Mouse (Mus musculus) limb, embryonic 13.5 days (tissue): ENCODE measurements around the gene Cacna1c. TPM values are rescaled to one million over a fixed set of nuclear protein-coding genes. Genes with fewer than 3 reads are reported as not detected.

Experiments
- ATAC-seq: fragments of 200-750 bp; cut with Nextera tagmentation; 2 replicates; pipeline ENCODE4 v1.8.0; 2017; ENCODE audit warnings: low read depth, moderate number of reproducible peaks, moderate TSS enrichment; ENCODE audit not compliant: low FRiP score
- H3K27ac ChIP-seq: fragments of 300-500 bp; sonication (generic); 2 replicates; pipeline ENCODE4 v1.5.1; 2015; ENCODE audit warnings: inconsistent platforms, mild to moderate bottlenecking, moderate library complexity
- H3K27me3 ChIP-seq: fragments of 300-500 bp; sonication (generic); 2 replicates; pipeline ENCODE4 v1.6.1; 2015; ENCODE audit warnings: mild to moderate bottlenecking, inconsistent platforms
- H3K36me3 ChIP-seq: fragments of 300-500 bp; sonication (generic); 2 replicates; pipeline ENCODE4 v1.6.1; 2015; ENCODE audit warnings: inconsistent platforms, mild to moderate bottlenecking, moderate library complexity
- H3K4me1 ChIP-seq: fragments of 300-500 bp; sonication (generic); 2 replicates; pipeline ENCODE4 v1.6.1; 2015; ENCODE audit warnings: inconsistent platforms
- H3K4me2 ChIP-seq: fragments of 300-500 bp; sonication (generic); replicated peaks from 2 replicates; pipeline ENCODE4 v1.6.1; 2015; ENCODE audit warnings: inconsistent platforms, mild to moderate bottlenecking, moderate library complexity
- H3K4me3 ChIP-seq: fragments of 300-500 bp; sonication (generic); 2 replicates; pipeline ENCODE4 v1.5.1; 2015; ENCODE audit warnings: moderate library complexity, mild to moderate bottlenecking, inconsistent platforms
- H3K9ac ChIP-seq: fragments of 300-500 bp; sonication (generic); 2 replicates; pipeline ENCODE4 v1.6.1; 2015; ENCODE audit warnings: mild to moderate bottlenecking, inconsistent platforms
- H3K9me3 ChIP-seq: fragments of 300-500 bp; sonication (generic); 2 replicates; pipeline ENCODE4 v1.6.1; 2016; ENCODE audit warnings: inconsistent platforms
- WGBS: fragments of 180-500 bp; shearing (Covaris S2); methylation state at CpG from one replicate; pipeline ENCODE4 v1.1.7; 2015; 5-methylcytosine and 5-hydroxymethylcytosine counted together
- polyA plus RNA-seq: library from polyadenylated mRNA; unstranded; fragments of >200 nt; fragmentation: Nextera tagmentation; extraction: Ambion mirVana; gene quantifications from 2 replicates; pipeline ENCODE4 v1.2.1, GENCODE M21; 2015

The Cacna1c gene
- polyA plus RNA-seq, 1 experiment from 2014 or later, result 9.9 TPM

- Histone ChIP-seq H3K27ac (no peak overlapping the region), H3K9ac (no peak overlapping the region), H3K27me3 (no peaks in the 10 kb centered on the region), H3K4me3 (no peak overlapping the region), H3K4me2 (no peak overlapping the region), H3K4me1 (peaks cover 16% of the 10 kb centered on the region), H3K9me3 (no peaks in the 10 kb centered on the region), H3K36me3 (peaks cover 22% of the 10 kb centered on the region)
- WGBS, result 91% methylated on average over 4 of the region's 4 CpGs
- ATAC-seq, result no peak
These were observed 5.4 kb upstream of the Cacna1c start for GRCm38 (mm10) chr6:119201575-119201974.

- Histone ChIP-seq H3K36me3 (peaks cover 22% of the 10 kb centered on the region), H3K9me3 (no peaks in the 10 kb centered on the region), H3K4me2 (no peak overlapping the region), H3K9ac (no peak overlapping the region), H3K27ac (no peak overlapping the region), H3K27me3 (no peaks in the 10 kb centered on the region), H3K4me1 (peaks cover 16% of the 10 kb centered on the region), H3K4me3 (no peak overlapping the region)
- no peak for ATAC-seq
- 66% methylated on average over 5 of the region's 5 CpGs for WGBS
These were observed 4.1 kb upstream of the Cacna1c start for GRCm38 (mm10) chr6:119200362-119200761.

- Histone ChIP-seq H3K27ac (no peak overlapping the region), H3K4me2 (no peak overlapping the region), H3K4me3 (no peak overlapping the region), H3K4me1 (peaks cover 16% of the 10 kb centered on the region), H3K9ac (no peak overlapping the region), H3K9me3 (no peaks in the 10 kb centered on the region), H3K27me3 (no peaks in the 10 kb centered on the region), H3K36me3 (peaks cover 18% of the 10 kb centered on the region)
- WGBS, result 29% methylated on average over 8 of the region's 8 CpGs
- no peak for ATAC-seq
These were observed 3.2 kb upstream of the Cacna1c start for GRCm38 (mm10) chr6:119199274-119199879.

- peaks cover 14% of the 10 kb centered on the region for H3K36me3 ChIP-seq
These were observed 2.5 kb upstream of the Cacna1c start for GRCm38 (mm10) chr6:119198534-119199273.

GRCm38 (mm10) chr6:119194601-119195000 lies 1.6 kb downstream of the Cacna1c start:
- Histone ChIP-seq H3K27ac (no peak overlapping the region), H3K36me3 (peaks cover 36% of the 10 kb centered on the region), H3K4me3 (no peak overlapping the region), H3K4me2 (no peak overlapping the region), H3K9me3 (no peaks in the 10 kb centered on the region), H3K4me1 (peaks cover 11% of the 10 kb centered on the region), H3K9ac (no peak overlapping the region), H3K27me3 (no peaks in the 10 kb centered on the region)
- ATAC-seq, result no peak
- WGBS, result 64% methylated on average over 7 of the region's 7 CpGs

More at GRCm38 (mm10) chr6:119198534-119199273, 2.5 kb upstream of the Cacna1c start:
- H3K4me3 ChIP-seq, result no peak overlapping the region
- no peak overlapping the region for H3K27ac ChIP-seq
- no peak overlapping the region for H3K4me2 ChIP-seq
- H3K9me3 ChIP-seq, result no peaks in the 10 kb centered on the region
- H3K27me3 ChIP-seq, result no peaks in the 10 kb centered on the region
- WGBS, result 45% methylated on average over 15 of the region's 15 CpGs
- ATAC-seq, result no peak
- peaks cover 16% of the 10 kb centered on the region for H3K4me1 ChIP-seq
- no peak overlapping the region for H3K9ac ChIP-seq

- no peaks in the 10 kb centered on the region for H3K9me3 ChIP-seq
- no peaks in the 10 kb centered on the region for H3K27me3 ChIP-seq
- no peak overlapping the region for H3K4me3 ChIP-seq
- H3K36me3 ChIP-seq, result peaks cover 40% of the 10 kb centered on the region
- ATAC-seq, result no peak
- no peak overlapping the region for H3K9ac ChIP-seq
- no peak overlapping the region for H3K27ac ChIP-seq
- peaks cover 7% of the 10 kb centered on the region; the same call in 1 of the 2 replicates for H3K4me1 ChIP-seq
- 43% methylated on average over 9 of the region's 9 CpGs for WGBS
- H3K4me2 ChIP-seq, result no peak overlapping the region
These were observed 2.1 kb downstream of the Cacna1c start for GRCm38 (mm10) chr6:119194161-119194560.

GRCm38 (mm10) chr6:119193571-119194154 lies 2.6 kb downstream of the Cacna1c start:
- Histone ChIP-seq H3K9me3 (no peaks in the 10 kb centered on the region), H3K36me3 (peaks cover 43% of the 10 kb centered on the region), H3K4me2 (no peak overlapping the region), H3K4me3 (no peak overlapping the region), H3K9ac (no peak overlapping the region), H3K27ac (no peak overlapping the region), H3K4me1 (peaks cover 4% of the 10 kb centered on the region; the same call in 1 of the 2 replicates), H3K27me3 (no peaks in the 10 kb centered on the region)
- no peak for ATAC-seq
- 43% methylated on average over 15 of the region's 15 CpGs for WGBS

GRCm38 (mm10) chr6:119191478-119191877 lies 4.7 kb downstream of the Cacna1c start:
- ATAC-seq, result no peak
- Histone ChIP-seq H3K4me2 (no peak overlapping the region), H3K4me1 (no peaks in the 10 kb centered on the region), H3K36me3 (peaks cover 43% of the 10 kb centered on the region), H3K9ac (no peak overlapping the region), H3K4me3 (no peak overlapping the region), H3K9me3 (no peaks in the 10 kb centered on the region), H3K27ac (no peak overlapping the region), H3K27me3 (no peaks in the 10 kb centered on the region)
- WGBS, result 91% methylated on average over 4 of the region's 4 CpGs

GRCm38 (mm10) chr6:119187631-119188030 lies 8.6 kb downstream of the Cacna1c start:
- 71% methylated on average over 6 of the region's 6 CpGs for WGBS

GRCm38 (mm10) chr6:119186658-119187057 lies 9.6 kb downstream of the Cacna1c start:
- Histone ChIP-seq H3K9ac (no peak overlapping the region), H3K27ac (no peak overlapping the region), H3K4me1 (no peaks in the 10 kb centered on the region), H3K27me3 (no peaks in the 10 kb centered on the region), H3K4me2 (no peak overlapping the region), H3K36me3 (peaks cover 36% of the 10 kb centered on the region), H3K4me3 (no peak overlapping the region), H3K9me3 (no peaks in the 10 kb centered on the region)
- ATAC-seq, result no peak
- WGBS, result 61% methylated on average over 8 of the region's 8 CpGs

More at GRCm38 (mm10) chr6:119187631-119188030, 8.6 kb downstream of the Cacna1c start:
- H3K4me1 ChIP-seq, result no peaks in the 10 kb centered on the region
- no peaks in the 10 kb centered on the region for H3K27me3 ChIP-seq
- no peak overlapping the region for H3K4me2 ChIP-seq
- no peaks in the 10 kb centered on the region for H3K9me3 ChIP-seq
- H3K9ac ChIP-seq, result no peak overlapping the region
- H3K4me3 ChIP-seq, result no peak overlapping the region
- H3K27ac ChIP-seq, result no peak overlapping the region
- ATAC-seq, result no peak
- peaks cover 44% of the 10 kb centered on the region for H3K36me3 ChIP-seq

GRCm38 (mm10) chr6:119183781-119184180 lies 12.4 kb downstream of the Cacna1c start:
- Histone ChIP-seq H3K9me3 (no peaks in the 10 kb centered on the region), H3K4me1 (no peaks in the 10 kb centered on the region), H3K9ac (no peak overlapping the region), H3K36me3 (peaks cover 18% of the 10 kb centered on the region), H3K27ac (no peak overlapping the region), H3K4me2 (no peak overlapping the region), H3K27me3 (no peaks in the 10 kb centered on the region), H3K4me3 (no peak overlapping the region)
- 57% methylated on average over 3 of the region's 3 CpGs for WGBS
- no peak for ATAC-seq

- Histone ChIP-seq H3K4me3 (no peak overlapping the region), H3K9ac (no peak overlapping the region), H3K4me1 (no peaks in the 10 kb centered on the region), H3K36me3 (peaks cover 18% of the 10 kb centered on the region), H3K27ac (no peak overlapping the region), H3K9me3 (no peaks in the 10 kb centered on the region), H3K4me2 (no peak overlapping the region), H3K27me3 (no peaks in the 10 kb centered on the region)
- 88% methylated on average over 9 of the region's 9 CpGs for WGBS
- no peak for ATAC-seq
These were observed 14.0 kb downstream of the Cacna1c start for GRCm38 (mm10) chr6:119182211-119182610.
